Mouse (Mus musculus) left cerebral cortex, postnatal 10 days (tissue): ENCODE measurements around the gene Fsip1. TPM values are rescaled to one million over a fixed set of nuclear protein-coding genes. Genes with fewer than 3 reads are reported as not detected.
A peak's percentile ranks its signal among the peaks of the same experiment; 100 is the strongest.
"Not testable (repeated sequence)": the region's sequence is repeated elsewhere in the genome, so short reads cannot be mapped to it uniquely, and the experiment has no call there.

Experiments
- DNase-seq, 2 experiments: peaks; one replicate each; pipeline ENCODE4 v3.0.0; 2021 to 2022; ENCODE audit warnings: low spot score in 2 of 2, mixed read lengths in 1 of 2; ENCODE audit errors: extremely low spot score in 1 of 2
- intact Hi-C: fragments of 180-260 bp; cut with DNase I; formaldehyde crosslinking; loops from one replicate; pipeline ENCODE4 v1.15.1; 2025
- total RNA-seq, 2 experiments: library from RNA; stranded (reverse); gene quantifications; 2 replicates each; pipeline ENCODE4 v1.2.3; 2021

Gene Fsip1
- 1 to 10 TPM; 1.4 to 2.0 TPM for total RNA-seq

DNA sequence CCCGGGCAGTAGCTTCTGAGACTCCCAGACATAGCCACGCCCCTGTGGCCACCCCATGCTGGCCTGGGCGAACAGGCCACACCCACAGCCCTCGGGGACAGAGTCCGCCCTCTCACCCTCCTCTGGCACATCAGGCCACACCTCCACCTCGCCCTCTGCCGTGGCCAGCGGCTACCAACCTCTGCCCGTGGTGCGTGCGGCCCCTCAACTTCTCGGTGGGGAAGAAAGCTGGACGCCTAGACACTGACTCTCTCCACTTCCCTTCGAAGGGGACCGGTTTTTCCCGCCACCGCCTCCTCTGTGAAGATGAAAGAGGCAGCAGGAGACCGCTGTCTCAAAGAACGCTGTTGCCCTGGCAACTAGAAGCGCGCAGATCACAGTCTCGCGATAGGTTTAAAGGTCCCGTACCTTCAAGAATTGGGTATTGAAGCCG is at the start of gene Fsip1:
TSS of gene Fsip1 (minus strand) at position 346 of the 433 bp plus-strand sequence.
- peak; percentile 79 to 87 for DNase-seq
- intact Hi-C loops = no loop called here

DNA sequence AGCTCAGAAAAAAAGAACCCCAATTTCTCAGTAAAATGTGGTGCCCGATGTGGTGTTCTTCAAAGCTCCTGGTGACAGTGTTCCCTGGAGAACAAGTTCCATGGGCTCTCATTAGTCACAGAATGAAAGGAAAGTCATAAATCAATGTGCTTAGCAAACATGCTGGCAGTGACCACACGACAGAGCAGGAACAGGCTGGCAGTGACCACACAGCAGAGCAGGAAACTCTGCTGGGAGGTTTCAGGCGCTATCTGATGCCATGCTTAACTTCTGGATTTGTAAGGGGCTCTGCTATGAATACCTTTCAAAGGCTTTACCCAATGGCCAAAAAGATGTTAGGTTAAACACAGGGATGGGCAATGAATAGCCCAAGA is 49.7 kb upstream of the Fsip1 start:
- DNase-seq = no peak
- intact Hi-C loops = no loop called here

DNA sequence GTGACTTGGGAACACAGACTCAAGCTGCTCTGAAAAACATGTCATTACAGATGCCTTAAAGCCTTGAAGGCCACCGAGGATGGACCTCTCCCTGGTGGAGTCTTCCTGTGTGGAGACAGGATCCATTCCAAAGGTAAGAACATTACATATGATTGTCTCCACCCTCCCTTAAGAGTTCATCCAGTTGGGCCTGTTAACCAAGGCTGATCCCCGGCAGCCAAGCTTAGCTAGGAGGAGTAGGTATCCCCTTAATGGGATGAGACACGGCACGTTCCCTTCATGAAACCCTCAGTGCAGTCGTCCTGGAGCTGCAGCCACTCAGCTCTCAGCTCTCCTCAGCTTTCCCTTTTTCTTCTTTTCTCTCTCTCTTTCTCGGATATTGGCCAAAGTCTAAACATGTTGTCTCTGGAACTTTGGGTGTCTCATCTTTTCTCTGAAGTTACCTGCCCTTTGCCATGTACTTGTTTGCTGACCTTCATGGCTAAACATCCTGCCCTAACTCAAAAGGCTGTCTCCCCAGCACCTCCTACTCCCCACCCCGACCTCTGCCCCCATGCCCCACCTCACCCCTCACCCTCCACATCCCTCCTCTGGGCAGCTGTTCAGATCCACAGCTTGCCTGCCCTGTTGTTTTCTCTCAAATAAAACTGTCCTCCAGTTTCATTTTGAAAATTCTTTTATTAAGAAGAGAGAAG is 49.2 kb upstream of the Fsip1 start:
- intact Hi-C loops = no loop called here
- DNase-seq = no peak

DNA sequence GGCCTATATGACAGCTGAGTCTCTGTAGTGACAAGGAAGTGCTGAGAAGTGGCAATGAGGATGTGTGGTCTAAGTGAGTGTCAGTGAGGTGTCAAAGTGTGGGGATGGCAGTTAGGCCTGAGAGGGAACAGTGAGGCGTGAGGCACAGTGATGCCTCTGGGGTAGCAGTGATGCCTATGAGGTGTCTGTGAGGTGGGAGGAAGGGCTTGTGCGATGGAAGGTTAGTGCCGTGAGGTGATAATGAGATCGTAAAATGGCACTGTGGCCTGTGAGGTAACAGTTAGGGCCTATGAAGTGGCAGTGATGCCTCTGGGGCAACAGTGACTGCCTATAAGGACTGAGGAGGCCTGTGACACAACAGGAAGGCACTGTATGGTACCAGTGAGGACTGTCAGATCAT is 46.7 kb upstream of the Fsip1 start:
- DNase-seq = no peak
- intact Hi-C loops = no loop called here

DNA sequence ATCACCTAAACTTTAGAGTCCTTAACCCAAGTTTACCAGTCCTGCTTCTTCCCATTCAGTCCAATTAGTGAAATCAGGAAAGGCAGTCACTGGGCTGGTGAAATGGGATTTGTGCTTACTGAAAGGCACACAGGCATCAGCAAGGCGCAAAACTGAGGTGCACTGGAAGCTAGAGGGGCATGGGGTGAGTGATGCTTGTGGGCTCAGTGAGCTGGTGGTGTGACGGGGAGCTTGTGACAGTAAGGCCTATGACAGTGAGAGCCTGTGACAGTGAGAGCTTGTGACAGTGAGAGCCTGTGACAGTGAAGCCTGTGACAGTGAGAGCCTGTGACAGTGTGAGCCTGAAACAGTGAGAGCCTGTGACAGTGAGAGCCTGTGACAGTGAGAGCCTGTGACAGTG is 44.9 kb upstream of the Fsip1 start:
- no peak for DNase-seq
- intact Hi-C loops = no loop called here

DNA sequence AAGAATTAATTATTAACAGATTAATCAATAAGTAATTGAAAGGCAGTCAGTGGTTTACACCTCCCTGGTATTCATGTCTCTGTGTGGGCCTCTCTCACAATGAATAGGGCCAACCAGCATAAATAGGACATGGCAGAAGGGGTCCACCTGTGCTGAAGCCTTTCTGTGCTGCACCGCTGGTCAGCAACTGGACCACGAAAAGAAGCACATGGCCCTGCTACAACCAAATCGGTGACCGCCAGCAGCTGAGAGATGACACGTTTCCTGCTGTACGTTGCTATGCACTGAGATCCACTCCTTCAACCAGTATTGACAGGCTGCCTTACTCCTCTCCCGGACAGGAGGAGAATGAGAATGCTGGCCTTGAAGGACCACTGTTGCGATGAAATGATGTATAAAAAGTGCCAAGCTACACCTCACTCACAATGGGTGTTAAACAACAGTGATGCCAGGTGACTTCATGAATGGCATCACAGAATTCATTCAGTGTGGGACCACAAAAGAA is 44.3 kb upstream of the Fsip1 start:
- DNase-seq = no peak
- intact Hi-C loops = no loop called here

DNA sequence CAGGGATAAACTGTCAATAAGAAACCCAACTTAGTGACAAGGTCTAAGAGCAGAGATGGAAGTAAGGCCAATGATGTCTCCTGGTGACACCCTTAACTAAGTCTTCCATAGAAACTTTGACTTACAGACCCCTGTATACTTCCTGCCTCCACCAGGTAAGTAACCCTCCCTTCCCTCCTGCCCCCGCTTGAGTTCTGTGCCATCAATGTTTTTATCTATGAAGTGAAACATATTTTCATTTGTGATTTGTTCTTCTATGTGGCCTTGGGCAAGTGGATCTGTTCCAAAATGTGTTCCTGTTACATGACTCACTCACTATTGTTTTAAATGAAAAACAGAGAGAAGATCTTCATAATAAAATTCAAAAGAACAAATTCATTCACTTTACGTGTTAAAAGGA is 43.2 kb upstream of the Fsip1 start:
- intact Hi-C loops = no loop called here
- DNase-seq = no peak

DNA sequence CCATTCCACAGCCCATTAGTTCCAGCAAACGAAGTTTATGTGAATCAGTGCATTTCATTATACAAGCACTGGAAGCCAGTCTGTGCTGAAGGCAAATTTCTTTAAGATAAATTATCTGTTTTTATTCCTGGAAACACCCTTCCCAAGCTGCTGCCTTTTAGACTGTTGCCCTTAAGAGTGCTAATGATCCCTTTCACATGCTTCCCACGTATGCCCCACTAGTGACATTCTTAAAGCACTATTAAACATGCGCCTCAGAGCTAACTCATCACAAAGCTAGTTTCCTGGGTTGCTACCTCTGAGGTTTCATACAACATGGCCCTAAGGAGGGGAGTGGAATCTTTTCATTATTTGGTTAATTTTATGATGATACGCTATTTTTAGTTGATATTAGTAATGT is 41.8 kb upstream of the Fsip1 start:
- no peak for DNase-seq
- intact Hi-C loops = no loop called here

DNA sequence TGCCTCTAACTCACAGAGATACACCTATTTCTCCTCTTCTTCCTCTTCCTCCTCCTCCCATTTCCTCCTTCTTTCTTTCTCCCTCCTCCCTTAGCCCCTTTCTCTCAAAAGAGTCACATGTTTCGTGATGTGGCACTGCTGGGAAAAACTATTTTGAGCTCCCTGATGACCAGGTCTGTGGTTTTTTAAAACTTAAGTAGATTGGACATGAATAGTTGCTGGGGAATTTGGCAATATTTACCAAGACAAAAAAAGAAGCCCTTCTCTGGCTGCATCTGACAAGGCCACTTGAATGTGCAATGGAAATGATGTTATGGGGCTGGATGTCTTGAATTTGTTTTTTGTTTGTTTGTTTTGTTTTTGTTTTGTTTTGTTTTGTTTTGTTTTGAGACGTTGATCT is 41.2 kb upstream of the Fsip1 start:
- no peak for DNase-seq
- intact Hi-C loops = no loop called here

DNA sequence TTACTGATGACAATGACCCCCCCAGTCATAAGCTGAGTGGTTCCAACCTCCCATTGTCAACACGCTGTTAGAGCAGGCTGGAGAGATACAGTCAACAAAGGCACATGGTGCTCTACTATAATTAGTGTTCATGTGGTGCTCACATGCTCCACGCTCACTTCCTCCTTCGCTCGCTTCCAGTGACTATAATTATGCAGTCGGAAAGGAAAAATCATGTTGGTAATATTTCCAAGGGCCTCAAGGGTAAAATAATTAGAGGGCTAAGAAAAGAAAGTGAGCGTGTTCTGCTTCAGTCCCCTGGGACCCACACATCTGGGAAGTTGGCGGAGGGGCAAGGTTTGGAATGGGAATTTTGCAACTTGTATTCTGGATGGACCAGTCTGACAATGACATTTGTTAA is 38.7 kb upstream of the Fsip1 start:
- intact Hi-C loops = no loop called here
- no peak for DNase-seq

DNA sequence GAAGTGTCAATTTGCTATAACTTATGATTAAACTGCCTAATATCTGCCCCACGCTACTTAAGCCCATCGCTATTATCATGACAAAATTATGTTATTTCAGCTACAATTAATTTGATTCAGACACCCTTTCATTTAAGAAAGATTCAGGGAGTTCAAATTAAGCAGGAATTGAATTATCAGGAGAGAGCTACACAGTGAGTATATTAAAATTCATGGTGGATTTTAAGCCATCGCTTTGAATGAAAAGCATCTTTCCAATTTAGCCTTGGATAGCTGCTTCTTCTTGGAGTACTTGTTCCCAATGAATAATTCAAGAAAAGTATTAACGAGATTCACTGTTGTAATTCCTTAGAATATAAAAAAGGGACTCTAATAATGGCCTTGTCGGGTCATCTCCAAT is 36.8 kb upstream of the Fsip1 start:
- intact Hi-C loops = no loop called here
- no peak for DNase-seq

DNA sequence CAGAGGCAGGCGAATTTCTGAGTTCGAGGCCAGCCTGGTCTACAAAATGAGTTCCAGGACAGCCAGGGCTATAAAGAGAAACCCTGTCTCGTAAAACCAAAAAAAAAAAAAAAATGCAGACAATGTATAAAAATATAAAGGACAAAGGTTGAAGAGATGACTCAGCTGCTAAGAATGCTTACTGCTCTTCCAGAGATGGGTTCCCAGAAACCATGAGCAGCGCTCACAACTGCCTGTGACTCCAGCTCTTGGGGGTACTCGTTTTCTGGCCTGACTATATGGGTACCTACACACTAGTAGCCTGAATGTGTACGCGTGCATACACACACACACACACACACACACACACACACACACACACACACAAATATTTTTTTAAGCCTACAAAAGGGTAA is 32.3 kb upstream of the Fsip1 start:
- intact Hi-C loops, DNase-seq: not testable (repeated sequence)

DNA sequence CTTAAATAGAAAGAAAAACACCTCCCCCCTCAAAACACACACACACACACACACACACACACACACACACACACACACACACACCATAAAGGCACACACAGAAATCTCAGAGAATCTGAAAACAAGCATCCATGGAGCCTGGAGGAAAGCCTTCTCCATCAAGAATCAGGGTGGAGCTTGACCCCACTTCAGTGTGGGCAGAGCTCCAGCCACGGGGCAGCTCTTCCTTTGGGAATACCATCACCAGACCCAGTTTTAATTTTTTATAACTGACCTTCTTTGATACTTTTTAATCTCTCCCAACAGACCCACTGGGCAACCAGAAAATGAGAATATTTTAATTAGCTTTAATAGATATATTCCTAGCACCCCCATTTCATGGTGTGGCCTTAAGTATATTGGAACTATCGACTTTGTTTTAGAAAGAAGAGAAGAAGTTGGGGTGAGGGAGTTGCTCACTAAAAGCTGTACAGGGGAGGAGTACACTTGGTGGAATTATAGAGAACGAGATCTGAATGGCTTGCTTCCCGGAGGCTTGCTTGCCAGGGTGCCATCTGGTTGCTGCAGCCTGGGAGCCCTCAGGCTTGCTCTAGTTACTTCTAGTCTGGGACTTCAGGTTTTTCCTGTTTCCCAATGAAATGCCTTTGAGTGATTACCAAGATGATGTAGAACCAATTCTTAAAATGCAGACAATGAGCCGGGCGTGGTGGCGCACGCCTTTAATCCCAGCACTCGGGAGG is 31.7 kb upstream of the Fsip1 start:
- intact Hi-C loops = no loop called here

DNA sequence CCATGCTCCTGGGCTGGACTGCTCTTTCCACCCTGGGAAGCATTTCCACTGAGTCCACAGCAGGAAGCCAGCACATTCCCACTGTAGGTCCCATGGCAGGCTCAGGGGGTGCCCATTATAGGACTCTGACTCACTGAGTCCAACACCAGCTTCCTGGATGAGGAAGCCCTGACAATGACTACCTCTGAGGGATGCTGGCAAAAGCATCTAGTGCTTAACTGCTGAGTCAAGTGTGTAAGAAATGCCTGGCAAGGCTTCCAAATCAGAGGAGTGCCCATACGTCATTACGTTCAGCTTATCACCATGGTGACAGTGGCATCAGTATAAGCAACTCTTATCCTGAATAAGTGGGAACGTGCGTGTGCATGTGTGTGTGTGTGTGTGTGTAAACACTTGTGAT is 30.9 kb upstream of the Fsip1 start:
- DNase-seq = no peak
- intact Hi-C loops = no loop called here

More for the DNA sequence above, 31.7 kb upstream of the Fsip1 start:
- no peak for DNase-seq

DNA sequence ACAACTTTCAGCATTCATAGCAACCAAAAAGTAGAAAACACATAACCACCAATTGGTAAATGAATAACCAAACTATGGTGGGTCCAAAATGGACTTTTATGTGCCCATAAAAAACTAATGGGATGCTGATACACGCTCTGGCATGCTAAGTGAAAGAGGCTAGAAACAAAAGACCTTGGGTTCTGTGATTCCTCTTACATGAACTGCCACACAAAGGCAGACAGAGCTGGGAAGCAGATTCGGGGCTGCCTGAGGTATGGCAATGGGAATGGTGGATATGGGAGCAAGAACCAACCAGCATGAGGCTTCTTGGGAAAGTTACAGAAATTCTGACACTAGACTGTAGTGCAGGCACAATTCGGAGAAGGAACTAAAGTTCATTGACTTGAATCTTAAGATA is 25.7 kb upstream of the Fsip1 start:
- no peak for DNase-seq
- intact Hi-C loops = no loop called here

DNA sequence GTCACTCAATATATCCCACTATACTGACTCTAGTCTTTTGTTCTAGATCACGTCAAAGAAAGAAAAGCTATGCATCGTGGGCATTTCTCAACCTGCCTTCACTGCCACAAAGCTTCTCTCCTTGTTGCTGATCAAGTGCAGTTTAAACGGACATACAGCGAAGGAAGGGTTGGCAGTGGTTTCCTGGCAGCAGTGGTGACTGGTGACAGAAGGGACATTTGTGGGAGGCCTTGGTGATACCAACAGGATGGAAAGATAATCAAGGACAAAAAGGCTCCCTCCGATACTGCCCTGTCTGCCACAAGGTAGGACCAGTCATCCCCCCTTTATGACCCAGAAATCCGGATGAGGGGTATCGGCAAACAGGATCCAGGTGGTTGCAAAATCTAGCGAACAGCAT is 21.5 kb upstream of the Fsip1 start:
- intact Hi-C loops = no loop called here
- DNase-seq = no peak

DNA sequence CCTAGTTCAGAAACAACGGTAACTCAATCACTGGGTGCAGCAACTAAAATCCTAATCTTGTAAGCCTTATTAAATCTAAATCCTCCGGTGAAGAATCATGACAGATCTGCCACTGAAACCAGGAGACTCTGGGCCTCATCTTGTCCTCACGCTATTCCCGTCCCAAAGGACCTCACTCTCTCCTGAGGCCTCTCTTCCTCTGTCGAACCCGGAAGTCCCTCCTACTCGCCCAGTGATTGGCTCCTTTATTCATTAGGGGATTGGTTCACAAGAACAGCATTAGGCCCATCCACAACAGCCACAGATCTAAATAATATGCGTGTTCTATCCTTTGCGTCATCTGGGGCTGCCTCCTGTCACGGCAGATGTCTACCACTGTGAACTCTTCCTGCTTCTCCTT is 14.8 kb upstream of the Fsip1 start:
- intact Hi-C loops = no loop called here
- DNase-seq = no peak

DNA sequence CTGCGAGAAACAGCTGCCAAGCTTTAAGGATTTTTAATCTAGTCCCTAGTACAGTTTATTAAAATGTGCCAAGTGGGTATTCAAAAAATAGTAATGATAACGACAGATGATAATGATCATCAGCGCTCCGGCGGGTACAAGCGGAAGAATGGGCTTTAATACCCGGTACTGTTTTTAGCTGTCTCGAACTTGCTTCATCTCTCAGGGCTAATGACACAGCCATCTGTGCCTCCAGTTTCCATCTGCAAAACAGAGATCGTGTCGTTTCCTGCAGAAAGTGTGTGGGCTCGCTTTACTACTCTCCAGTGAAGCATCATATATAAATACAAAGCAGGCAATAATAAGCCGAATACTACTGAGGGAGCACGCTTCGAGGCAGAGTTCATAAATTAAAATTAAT is 13.4 kb upstream of the Fsip1 start:
- intact Hi-C loops = no loop called here
- DNase-seq = no peak

DNA sequence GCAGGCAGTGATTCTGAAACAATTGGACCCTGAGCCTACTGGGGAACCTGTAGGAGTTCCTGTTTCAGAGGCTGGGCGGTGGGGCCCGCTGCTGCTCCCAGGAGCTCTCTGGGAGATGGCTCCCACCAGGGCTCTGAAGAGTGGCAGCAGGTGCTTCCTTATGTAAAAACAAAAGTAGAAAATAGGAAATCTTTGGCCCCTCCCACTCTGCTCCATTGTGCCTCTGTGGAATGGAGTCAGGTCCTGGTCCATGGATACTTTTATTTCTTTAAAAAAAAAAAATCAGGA is 7.1 kb upstream of the Fsip1 start:
- intact Hi-C loops = loop anchor here (10.0 kb wide), 5 partner anchors 111 to 621 kb away; partner anchors contain the start of gene Gpr176
- peak in 1 of 2 experiments; percentile 28 for DNase-seq

DNA sequence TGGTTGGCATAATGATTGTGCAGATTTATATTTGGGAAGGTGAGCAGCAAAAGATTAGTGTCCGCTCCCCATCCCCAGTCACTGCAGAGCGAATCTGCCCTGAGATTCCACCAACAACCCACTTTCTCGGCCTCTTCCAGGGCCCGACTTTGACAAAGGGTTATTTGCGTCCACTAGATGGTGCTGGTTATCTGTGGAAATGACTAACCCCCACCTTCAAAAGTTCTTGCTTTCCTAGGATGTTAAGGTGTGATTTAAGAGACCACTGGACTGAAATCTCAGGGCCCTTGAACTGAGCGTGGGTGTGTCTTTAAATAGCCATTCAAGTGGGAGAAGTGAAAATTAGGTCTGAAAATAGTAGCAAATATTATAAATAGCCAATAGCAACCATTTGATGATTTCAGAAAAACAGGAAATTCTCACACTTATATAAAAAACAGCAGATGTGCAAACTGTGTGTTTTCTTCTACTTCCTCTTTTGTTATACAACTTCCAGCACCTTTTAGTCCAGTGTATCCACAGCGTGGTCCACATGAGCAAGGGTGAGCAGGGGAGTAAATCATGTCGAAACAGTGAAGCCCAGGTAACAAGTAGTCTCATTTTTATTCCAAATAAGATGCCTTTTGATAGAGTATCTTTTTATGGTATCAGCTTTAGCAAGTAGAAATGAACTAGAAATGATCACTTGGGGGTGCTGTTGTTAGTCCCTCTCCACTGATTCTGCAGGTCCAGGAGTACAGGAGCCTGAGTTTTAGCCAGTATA is 6.6 kb upstream of the Fsip1 start:
- peak; percentile 39 to 61 for DNase-seq

More for the DNA sequence above, 6.6 kb upstream of the Fsip1 start:
- intact Hi-C loops = loop anchor here (10.0 kb wide), 5 partner anchors 111 to 621 kb away; partner anchors contain the start of gene Gpr176
